Mouse (Mus musculus) cerebellum, postnatal 10 days (tissue): ENCODE results near the gene Cylc1.

Source experiments
- DNase-seq, 2 experiments: peaks; one replicate each; pipeline ENCODE4 v3.0.0; 2021; ENCODE audit warnings: mixed read lengths in 2 of 2

Cylc1 gene

DNA sequence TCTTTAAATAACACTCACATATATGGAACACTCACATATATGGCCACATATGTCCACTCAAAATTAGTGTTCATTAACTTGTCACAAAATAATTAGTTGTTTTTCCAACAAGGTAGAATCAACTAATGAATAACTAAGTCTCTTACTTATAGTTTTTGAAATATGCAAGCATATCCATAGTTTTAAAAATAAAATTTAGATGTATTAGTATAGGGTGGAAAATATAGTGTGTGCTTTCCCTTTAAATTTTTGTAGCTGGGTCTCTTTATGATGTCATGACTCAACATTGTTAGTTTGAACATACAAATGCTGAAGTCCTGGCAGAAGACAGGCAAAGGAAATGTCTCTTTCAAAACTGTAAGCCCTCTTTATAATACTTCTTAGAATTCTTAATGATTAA is at the start of gene Cylc1:
TSS of gene Cylc1 (plus strand) at position 301 of the 400 bp plus-strand sequence.
- no peak for DNase-seq

DNA sequence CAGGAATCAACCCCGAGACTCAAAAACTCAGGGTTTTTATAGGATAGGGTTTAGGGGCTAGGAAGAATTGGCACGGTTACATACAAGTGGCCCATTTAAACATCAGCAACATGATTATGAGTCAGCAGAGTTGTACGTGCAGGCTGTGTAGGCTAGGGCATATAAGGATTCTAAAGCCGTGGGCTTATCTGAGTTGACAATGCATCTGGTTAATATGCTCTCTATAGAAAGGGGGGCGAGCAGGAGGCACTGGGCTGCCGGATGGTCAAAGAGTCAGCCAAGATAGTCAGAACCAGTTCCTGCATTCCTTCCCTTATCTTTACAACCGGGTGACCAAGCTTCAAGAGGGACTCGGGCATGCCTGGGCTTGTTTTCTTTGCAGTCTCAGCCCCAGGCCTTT is 31.5 kb upstream of the Cylc1 start:
- no peak for DNase-seq

DNA sequence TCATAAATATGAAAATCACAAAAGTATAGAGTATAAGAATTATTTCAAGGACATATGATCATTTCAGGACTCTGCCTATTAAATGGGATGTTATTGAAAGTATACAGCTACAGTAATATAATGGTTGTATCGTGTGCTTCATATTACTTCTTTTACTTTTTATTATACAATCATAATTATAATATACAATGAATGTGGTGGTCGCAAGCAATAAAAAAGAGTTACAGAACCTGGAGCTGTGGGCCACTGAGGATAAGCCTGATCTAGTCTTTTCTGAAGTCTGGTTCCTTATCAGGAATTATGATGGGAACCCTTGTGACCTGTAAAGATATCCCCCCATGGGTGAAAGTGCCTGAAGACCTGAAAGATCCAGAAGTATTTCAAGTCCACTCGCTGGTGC is 57.8 kb downstream of the Cylc1 start, which contains the start of gene Gm10112:
TSS of gene Gm10112 (plus strand) at position 301 of the 400 bp plus-strand sequence.
- no peak for DNase-seq
